Mouse (Mus musculus) macrophage (primary cell): ENCODE data around the gene Olfr464. TPM values are rescaled to one million over a fixed set of nuclear protein-coding genes. Genes with fewer than 3 reads are reported as not detected.
"Not testable (repeated sequence)": the region's sequence is repeated elsewhere in the genome, so short reads cannot be mapped to it uniquely, and the experiment has no call there.

ENCODE experiments used
- H3K27ac ChIP-seq: fragments of 350-480 bp; formaldehyde crosslinking; 2 replicates; pipeline ENCODE4 v1.9.0; 2021
- H3K36me3 ChIP-seq: fragments of 350-480 bp; formaldehyde crosslinking; 2 replicates; pipeline ENCODE4 v1.9.0; 2021; ENCODE audit errors: inconsistent target
- H3K4me3 ChIP-seq: fragments of 350-480 bp; formaldehyde crosslinking; 2 replicates; pipeline ENCODE4 v1.9.0; 2021; ENCODE audit errors: inconsistent target
- H3K79me2 ChIP-seq: fragments of 350-480 bp; formaldehyde crosslinking; 2 replicates; pipeline ENCODE4 v1.9.0; 2021; ENCODE audit errors: inconsistent target
- whole genome bisulfite sequencing: methylation state at CpG from one replicate; pipeline ENCODE4 v1.1.7; 2026; ENCODE audit warnings: inconsistent platforms; ENCODE audit not compliant: missing documents; 5-methylcytosine and 5-hydroxymethylcytosine counted together
- polyA plus RNA-seq: library from polyadenylated mRNA; stranded (reverse); fragments of 250-400 nt; gene quantifications from 3 replicates; pipeline ENCODE4 v1.2.4, GENCODE M21; 2018; ENCODE audit warnings: inconsistent platforms

Gene Olfr464
- polyA plus RNA-seq, 1 experiment from 2014 or later, result not detected

DNA sequence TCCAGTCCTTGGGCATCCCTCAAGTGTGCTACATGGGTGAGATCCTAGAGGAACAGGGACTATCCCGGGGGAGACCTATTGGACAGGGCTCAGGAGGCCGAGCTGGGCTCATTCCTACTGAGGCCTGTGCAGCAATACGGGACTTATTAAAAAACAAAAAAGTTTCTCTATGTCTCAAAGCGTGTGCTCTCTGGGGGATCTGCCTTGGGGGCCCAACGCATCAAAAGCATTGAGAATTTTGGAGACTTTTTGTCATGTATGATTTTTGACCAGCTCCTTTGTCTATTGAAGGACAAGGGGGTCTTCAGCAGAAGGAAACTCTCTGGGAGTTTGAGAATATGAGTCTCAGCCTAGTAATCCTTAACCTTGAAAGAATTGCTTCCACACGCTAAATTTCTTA lies 28.6 kb downstream of the Olfr464 start, which contains the start of gene Olfr462:
Gene Olfr462 (minus strand): TSS at position 101 of the 400 bp plus-strand sequence.
- Histone ChIP-seq H3K79me2 (no peaks in the 10 kb centered on the region), H3K27ac (no peak within 1 kb of the TSS), H3K36me3 (no peaks in the 10 kb centered on the region), H3K4me3 (no peak within 1 kb of the TSS)
- WGBS, result 93% methylated on average over 6 of the region's 6 CpGs

DNA sequence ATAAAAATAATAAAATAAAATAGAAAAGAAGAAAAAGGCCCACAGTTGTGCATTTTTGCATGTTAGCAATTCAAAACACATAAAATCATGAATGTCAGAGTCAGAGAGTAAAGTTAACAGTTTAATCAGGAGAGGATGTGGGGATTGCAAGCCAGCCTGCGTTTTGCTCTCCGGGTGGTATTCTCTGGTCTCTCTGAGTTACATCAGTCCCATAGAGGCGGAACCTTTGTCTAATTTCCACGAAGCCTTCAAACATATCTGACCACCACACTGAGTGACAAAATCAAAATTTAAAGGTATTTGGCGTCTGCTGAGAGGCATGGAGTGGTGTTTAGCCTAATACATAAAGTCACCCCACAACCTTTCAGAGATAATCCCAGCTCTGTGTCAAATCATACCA lies 35.9 kb downstream of the Olfr464 start:
- no peaks in the 10 kb centered on the region for H3K36me3 ChIP-seq
- no peak overlapping the region for H3K27ac ChIP-seq
- H3K4me3 ChIP-seq, result no peak overlapping the region
- WGBS, result 80% methylated on average over 5 of the region's 5 CpGs
- no peaks in the 10 kb centered on the region for H3K79me2 ChIP-seq

DNA sequence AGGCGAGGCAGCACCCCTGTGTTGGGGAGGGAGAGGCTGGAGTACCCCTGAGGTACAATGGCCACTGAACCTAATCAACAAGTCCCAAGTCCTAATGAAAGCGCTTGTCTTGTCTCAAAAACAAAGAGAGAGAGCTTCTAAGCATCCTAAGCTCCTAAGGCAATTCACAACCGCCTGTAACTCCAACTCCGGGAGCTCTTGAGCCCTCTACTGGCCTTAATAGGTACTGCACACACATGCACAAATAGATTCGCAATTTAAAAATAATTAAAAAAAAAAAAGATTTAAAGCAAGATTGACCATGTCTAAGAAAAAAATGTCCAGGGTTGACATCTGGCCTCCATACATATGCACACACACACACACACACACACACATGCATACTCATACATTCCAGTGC lies 37.3 kb downstream of the Olfr464 start:
- 36% methylated on average over 5 of the region's 5 CpGs for WGBS
- Histone ChIP-seq H3K79me2 (no peaks in the 10 kb centered on the region), H3K4me3 (no peak overlapping the region), H3K27ac (no peak overlapping the region), H3K36me3 (no peaks in the 10 kb centered on the region)

DNA sequence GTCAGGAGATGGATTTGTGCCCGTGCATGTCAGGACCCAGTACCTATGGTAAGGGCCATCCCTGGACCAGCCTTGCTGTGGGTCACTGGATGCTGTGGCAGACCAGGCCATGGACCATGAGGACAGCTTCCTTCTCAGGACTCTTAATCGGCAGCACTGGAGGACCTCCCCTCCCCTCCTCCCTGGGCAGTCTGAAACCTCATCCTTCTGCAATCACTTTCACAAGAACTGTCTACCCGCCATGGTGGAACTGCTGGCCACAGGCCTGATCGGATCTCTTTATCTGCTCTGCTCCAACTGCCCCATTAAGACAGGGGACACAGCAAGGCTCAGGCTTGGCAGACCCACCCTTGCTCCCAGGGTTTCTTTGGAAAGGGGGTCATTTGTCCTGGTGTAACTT lies 39.1 kb downstream of the Olfr464 start:
- Histone ChIP-seq H3K27ac (no peak overlapping the region), H3K4me3 (no peak overlapping the region), H3K36me3 (no peaks in the 10 kb centered on the region), H3K79me2 (no peaks in the 10 kb centered on the region)
- 46% methylated on average over 4 of the region's 4 CpGs for WGBS

DNA sequence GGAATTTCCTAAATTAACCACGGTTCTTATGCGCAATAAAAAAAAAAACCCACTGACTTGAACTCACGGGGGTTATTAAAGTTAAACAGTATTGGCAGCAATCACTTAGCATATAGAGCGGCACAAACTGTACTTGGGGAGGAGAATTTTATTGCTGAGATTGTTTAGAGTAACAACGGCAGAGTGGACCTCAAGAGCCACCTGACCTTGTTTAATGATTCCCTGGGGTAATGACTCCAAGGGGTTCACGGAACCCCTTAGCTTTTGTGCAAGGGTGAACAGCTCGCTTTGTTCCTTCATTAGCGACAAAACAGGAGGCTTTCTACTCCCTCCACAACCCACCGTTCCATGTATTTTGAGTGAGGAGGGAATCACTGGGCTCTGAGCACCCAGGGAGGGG lies 40.9 kb downstream of the Olfr464 start:
- Histone ChIP-seq H3K79me2 (no peaks in the 10 kb centered on the region), H3K27ac (no peak overlapping the region), H3K4me3 (no peak overlapping the region), H3K36me3 (no peaks in the 10 kb centered on the region)
- 77% methylated on average over 9 of the region's 9 CpGs for WGBS

DNA sequence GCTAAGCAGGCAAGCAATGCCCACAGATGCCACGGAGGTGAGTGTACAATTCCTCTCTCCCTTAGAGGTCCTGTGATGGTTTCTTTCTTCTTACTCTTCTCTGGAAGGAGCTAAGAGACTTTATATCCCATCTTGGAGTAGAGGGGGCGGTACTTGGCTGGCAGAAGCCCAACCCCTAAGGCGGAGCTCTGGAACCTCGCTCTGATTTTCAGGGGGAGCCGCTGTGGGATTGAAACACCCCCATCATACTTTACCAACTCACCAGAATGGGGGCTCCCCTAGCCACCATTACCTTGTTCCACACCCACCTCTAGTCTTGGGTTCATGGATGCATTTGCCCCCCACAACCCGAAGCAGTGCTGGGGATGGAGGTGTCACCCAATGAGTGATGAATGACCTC lies 45.3 kb downstream of the Olfr464 start, which contains the start of gene Epx:
Gene Epx (minus strand): TSS at position 101 of the 400 bp plus-strand sequence.
- WGBS, result 78% methylated on average over 6 of the region's 6 CpGs
- H3K4me3 ChIP-seq, result no peak within 1 kb of the TSS
- H3K36me3 ChIP-seq, result no peaks in the 10 kb centered on the region
- H3K27ac ChIP-seq, result no peak within 1 kb of the TSS
- H3K79me2 ChIP-seq, result no peaks in the 10 kb centered on the region

DNA sequence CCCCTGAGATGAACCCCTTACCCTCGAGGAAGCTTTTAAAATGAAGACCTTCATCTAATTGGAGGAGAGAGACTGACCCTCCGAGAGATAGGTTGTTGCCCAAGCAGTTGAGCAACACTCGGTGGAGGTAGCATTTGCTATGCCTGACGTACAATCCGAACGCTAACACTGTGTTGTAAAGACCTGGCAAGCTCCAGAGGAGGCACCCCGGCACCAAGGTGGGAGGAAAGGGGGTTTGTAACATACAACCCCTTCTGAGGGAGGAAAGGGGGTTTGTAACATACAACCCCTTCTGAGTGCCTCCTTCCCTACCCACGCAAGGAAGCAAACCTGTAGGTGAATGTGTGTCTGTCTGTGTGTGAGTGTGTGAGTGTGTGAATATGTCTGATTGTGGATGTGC lies 49.0 kb downstream of the Olfr464 start:
- no peaks in the 10 kb centered on the region for H3K79me2 ChIP-seq
- H3K36me3 ChIP-seq, result no peaks in the 10 kb centered on the region
- no peak overlapping the region for H3K4me3 ChIP-seq
- WGBS, result 64% methylated on average over 8 of the region's 8 CpGs
- H3K27ac ChIP-seq, result no peak overlapping the region

DNA sequence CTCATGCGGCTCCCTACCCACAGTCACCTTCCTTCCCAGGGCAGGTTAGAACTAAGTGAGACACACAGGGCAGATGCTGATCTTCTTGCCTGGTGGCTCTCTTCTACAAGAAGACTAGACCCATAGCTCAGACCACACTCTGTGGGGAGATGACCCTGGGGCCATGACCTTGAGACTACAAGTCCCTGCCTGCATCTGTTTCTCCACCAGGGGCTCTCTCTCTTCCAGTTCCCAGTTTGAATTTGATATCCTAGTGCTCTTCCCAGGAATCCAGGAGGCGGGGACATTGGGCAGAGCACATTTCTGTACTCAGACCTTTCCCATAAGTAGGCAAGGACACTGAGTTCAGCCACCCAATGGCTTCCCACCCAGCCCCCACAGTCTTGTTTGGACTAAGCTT lies 50.7 kb downstream of the Olfr464 start:
- 81% methylated on average over 1 of the region's 2 CpGs for WGBS
- Histone ChIP-seq H3K79me2 (no peaks in the 10 kb centered on the region), H3K4me3 (no peak overlapping the region), H3K27ac (no peak overlapping the region), H3K36me3 (no peaks in the 10 kb centered on the region)

DNA sequence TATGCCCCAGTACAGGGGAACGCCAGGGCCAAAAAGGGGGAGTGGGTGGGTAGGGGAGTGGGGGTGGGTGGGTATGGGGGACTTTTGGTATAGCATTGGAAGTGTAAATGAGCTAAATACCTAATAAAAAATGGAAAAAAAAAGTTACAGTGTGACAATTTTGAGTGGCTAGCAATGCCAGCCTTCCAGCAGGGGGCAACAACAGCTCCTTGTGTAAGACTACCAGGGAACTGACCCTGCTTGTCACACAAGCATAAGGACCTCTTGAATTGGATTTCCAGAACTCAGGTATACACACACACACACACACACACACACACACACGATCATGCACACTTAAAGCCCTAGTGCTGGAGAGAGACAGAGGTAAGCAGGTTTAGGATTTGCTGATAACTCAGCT lies 53.9 kb downstream of the Olfr464 start:
- H3K27ac ChIP-seq, H3K4me3 ChIP-seq: not testable (repeated sequence)
- 86% methylated on average over 1 of the region's 2 CpGs for WGBS

More for the DNA sequence above, 53.9 kb downstream of the Olfr464 start:
- H3K79me2 ChIP-seq, H3K36me3 ChIP-seq: not testable (repeated sequence)

Other genes starting within 250 kb of the Olfr464 start
- gene Supt4a, start 183.4 kb downstream of the Olfr464 start, polyA plus RNA-seq, result 69.4 to 113 TPM (median 85.3 TPM) in 3 replicates
- 0.82 to 1.7 TPM (median 1.6 TPM) in 3 replicates for gene Tspoap1, start 160.4 kb downstream of the Olfr464 start, polyA plus RNA-seq
- gene Mpo, start 127.4 kb downstream of the Olfr464 start, polyA plus RNA-seq, result 0.19 to 2.7 TPM (median 1.0 TPM) in 3 replicates
- gene Lpo, start 92.7 kb downstream of the Olfr464 start, polyA plus RNA-seq, result not detected in 3 replicates
- 2.1 to 3.5 TPM (median 3.2 TPM) in 3 replicates for gene Mks1, start 67.8 kb downstream of the Olfr464 start, polyA plus RNA-seq
- not detected in 3 replicates for gene Epx, start 45.4 kb downstream of the Olfr464 start, polyA plus RNA-seq
- not detected in 3 replicates for gene Olfr462, start 28.7 kb downstream of the Olfr464 start, polyA plus RNA-seq
- not detected in 3 replicates for gene Olfr463, start 23.6 kb downstream of the Olfr464 start, polyA plus RNA-seq
- 62.0 to 99.4 TPM (median 76.2 TPM) in 3 replicates for gene Dynll2, start 66.6 kb upstream of the Olfr464 start, polyA plus RNA-seq
- gene Srsf1, start 126.4 kb upstream of the Olfr464 start, polyA plus RNA-seq, result 77.7 to 105 TPM (median 79.2 TPM) in 3 replicates
- gene Vezf1, start 147.3 kb upstream of the Olfr464 start, polyA plus RNA-seq, result 12.2 to 18.4 TPM (median 14.4 TPM) in 3 replicates
- gene Cuedc1, start 177.1 kb upstream of the Olfr464 start, polyA plus RNA-seq, result 0.95 to 2.5 TPM (median 2.2 TPM) in 3 replicates